Mouse (Mus musculus): Measurements from ENCODE around the gene Gmeb2. TPM values are rescaled to one million over a fixed set of nuclear protein-coding genes. Genes with fewer than 3 reads are reported as not detected.

Gmeb2 gene
- total and polyA plus RNA-seq, 3 experiments, result 11.6 to 20.7 (median 17.3) TPM

DNA sequence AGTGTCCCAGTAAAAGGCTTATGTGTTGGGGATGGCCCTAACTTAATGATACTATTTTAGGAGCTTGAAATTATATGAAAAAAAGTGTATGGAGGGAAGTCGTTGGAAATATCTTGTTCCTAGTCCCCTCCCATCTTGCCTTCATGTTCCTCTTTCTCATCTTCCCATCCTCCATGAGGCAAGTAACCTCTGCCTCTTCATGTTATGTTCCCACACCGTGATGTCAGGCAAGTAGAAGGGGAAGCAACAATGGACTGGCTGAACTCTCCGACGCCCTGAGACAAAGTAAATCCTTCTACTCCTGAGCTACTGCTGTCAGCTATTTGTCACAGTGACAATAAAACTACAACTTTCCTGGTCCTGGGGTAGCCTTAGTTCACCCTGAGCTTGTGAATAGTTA is 13.2 kb downstream of the Gmeb2 start:
- Histone ChIP-seq H3K9me3 (replicated peaks; ENCODE audit: low read length) (no peaks in the 10 kb centered on the region), H3K36me3 (replicated peaks in 1 of 2; ENCODE audit: control insufficient read depth in 1 of 2, insufficient read depth in 1 of 2, low read length in 1 of 2) (peaks cover 48 to 89% of the 10 kb centered on the region in 2 experiments), H3K9ac (ENCODE audit: insufficient read depth, low read depth) (no peak overlapping the region), H3K79me2 (replicated peaks; ENCODE audit: control insufficient read depth, extremely low read depth, insufficient read depth, poor library complexity, severe bottlenecking) (peaks cover 12% of the 10 kb centered on the region; the same call in 1 of the 2 replicates), H3K27me3 (replicated peaks) (no peaks in the 10 kb centered on the region), H3K4me1 (ENCODE audit: control insufficient read depth in 1 of 2, insufficient read depth in 2 of 2) (no peaks in the 10 kb centered on the region), H3K4me2 (ENCODE audit: insufficient read depth, low read depth, poor library complexity, severe bottlenecking) (no peak overlapping the region), H3K4me3 (replicated peaks in 1 of 3; ENCODE audit: low read depth in 2 of 3, low read length in 2 of 3, poor library complexity in 1 of 3) (no peak overlapping the region), H3K27ac (ENCODE audit: insufficient read depth, low read depth) (no peak overlapping the region)
- TF ChIP-seq ETS1 (conservative IDR thresholded peaks at IDR 0.05; ENCODE audit: low read depth, low read length), result no peak
- TF ChIP-seq PAX5 (IDR thresholded peaks at IDR 0.05; ENCODE audit: low read length), result no peak
- TF ChIP-seq NRF1 (IDR thresholded peaks at IDR 0.05; ENCODE audit: low read depth, low read length), result no peak
- no peak for TF ChIP-seq RCOR1 (conservative IDR thresholded peaks at IDR 0.05; ENCODE audit: low read depth, low read length)
- no peak for TF ChIP-seq ZNF384 (IDR thresholded peaks at IDR 0.05; ENCODE audit: low read depth, low read length)
- no peak for TF ChIP-seq UBTF (IDR thresholded peaks at IDR 0.05; ENCODE audit: low read depth, low read length)
- no peak for TF ChIP-seq SIN3A (IDR thresholded peaks at IDR 0.05; ENCODE audit: low read length)
- no peak for TF ChIP-seq ZKSCAN1 (IDR thresholded peaks at IDR 0.05; ENCODE audit: borderline replicate concordance, low read depth, low read length)
- in situ Hi-C loops (cut with MboI; ENCODE audit: low pct_ligation_motif_present, low pct_unique_long_range_greater_than_20kb, low sequenced_read_pairs) (no loop called here), dilution Hi-C loops (cut with MboI; ENCODE audit: extremely low pct_ligation_motif_present, extremely low pct_unique_long_range_greater_than_20kb, low sequenced_read_pairs) (no loop called here)
- no peak for DNase-seq (ENCODE audit: extremely low read depth)

DNA sequence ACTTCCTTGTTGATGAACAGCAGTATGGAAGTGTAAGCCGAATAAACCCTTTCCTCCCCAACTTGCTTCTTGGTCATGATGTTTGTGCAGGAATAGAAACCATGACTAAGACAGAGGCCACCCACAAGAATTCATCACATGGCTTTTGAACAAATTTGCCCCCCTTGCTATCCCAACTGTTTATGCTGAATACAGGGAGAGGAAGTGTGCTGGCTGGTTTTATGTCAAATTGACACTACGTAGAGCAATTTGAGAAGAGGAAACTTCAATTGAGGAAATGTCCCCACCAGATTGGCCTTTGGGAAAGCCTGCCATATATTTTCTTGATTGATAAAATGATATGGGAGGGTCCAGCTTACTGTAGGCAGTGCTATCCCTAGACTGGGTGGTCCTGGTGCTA is 14.0 kb downstream of the Gmeb2 start:
- TF ChIP-seq MXI1 (IDR thresholded peaks at IDR 0.05; ENCODE audit: low read depth, low read length), result no peak
- TF ChIP-seq MAFK (IDR thresholded peaks at IDR 0.05; ENCODE audit: insufficient replicate concordance, low read length), result no peak
- TF ChIP-seq ETS1 (conservative IDR thresholded peaks at IDR 0.05; ENCODE audit: low read depth, low read length), result no peak
- TF ChIP-seq IRF4 (IDR thresholded peaks at IDR 0.05; ENCODE audit: low read depth, low read length), result no peak
- Histone ChIP-seq H3K4me3 (replicated peaks in 1 of 3; ENCODE audit: low read depth in 2 of 3, low read length in 2 of 3, poor library complexity in 1 of 3) (no peak overlapping the region), H3K4me1 (ENCODE audit: control insufficient read depth in 1 of 2, insufficient read depth in 2 of 2) (no peaks in the 10 kb centered on the region), H3K36me3 (replicated peaks in 1 of 2; ENCODE audit: control insufficient read depth in 1 of 2, insufficient read depth in 1 of 2, low read length in 1 of 2) (peaks cover 46 to 89% of the 10 kb centered on the region in 2 experiments), H3K9ac (ENCODE audit: insufficient read depth, low read depth) (no peak overlapping the region), H3K79me2 (replicated peaks; ENCODE audit: control insufficient read depth, extremely low read depth, insufficient read depth, poor library complexity, severe bottlenecking) (peaks cover 10% of the 10 kb centered on the region; the same call in 1 of the 2 replicates), H3K27me3 (replicated peaks) (no peaks in the 10 kb centered on the region), H3K9me3 (replicated peaks; ENCODE audit: low read length) (no peaks in the 10 kb centered on the region), H3K4me2 (ENCODE audit: insufficient read depth, low read depth, poor library complexity, severe bottlenecking) (no peak overlapping the region), H3K27ac (ENCODE audit: insufficient read depth, low read depth) (no peak overlapping the region)
- in situ Hi-C loops (cut with MboI; ENCODE audit: low pct_ligation_motif_present, low pct_unique_long_range_greater_than_20kb, low sequenced_read_pairs), result no loop called here
- no peak for DNase-seq (ENCODE audit: extremely low read depth)
- dilution Hi-C loops (cut with MboI; ENCODE audit: extremely low pct_ligation_motif_present, extremely low pct_unique_long_range_greater_than_20kb, low sequenced_read_pairs), result no loop called here

DNA sequence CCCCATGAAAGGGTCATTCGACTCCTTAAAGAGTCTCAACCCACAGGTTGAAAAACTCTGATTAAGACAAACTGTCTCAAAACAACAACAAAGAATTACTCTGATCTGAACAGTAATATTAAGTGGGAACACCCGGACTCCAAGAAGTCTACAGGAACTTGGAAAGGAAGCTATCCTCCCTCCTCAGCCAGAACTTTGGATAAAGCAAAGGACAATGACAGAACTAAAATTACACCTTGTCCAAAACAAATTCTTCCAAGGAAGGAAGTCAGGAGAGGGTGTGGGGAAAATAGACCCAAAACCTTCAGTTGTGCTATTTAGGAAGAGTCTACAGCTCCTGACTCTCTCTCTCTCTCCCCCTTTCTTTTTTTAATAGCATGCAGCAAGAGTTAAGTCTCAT is 15.7 kb downstream of the Gmeb2 start:
- dilution Hi-C loops (cut with MboI; ENCODE audit: extremely low pct_ligation_motif_present, extremely low pct_unique_long_range_greater_than_20kb, low sequenced_read_pairs), result no loop called here

More for the DNA sequence above, 15.7 kb downstream of the Gmeb2 start:
- Histone ChIP-seq H3K36me3 (replicated peaks in 1 of 2; ENCODE audit: control insufficient read depth in 1 of 2, insufficient read depth in 1 of 2, low read length in 1 of 2) (peaks cover 34 to 88% of the 10 kb centered on the region in 2 experiments), H3K27ac (ENCODE audit: insufficient read depth, low read depth) (no peak overlapping the region), H3K27me3 (replicated peaks) (no peaks in the 10 kb centered on the region), H3K9ac (ENCODE audit: insufficient read depth, low read depth) (no peak overlapping the region), H3K4me2 (ENCODE audit: insufficient read depth, low read depth, poor library complexity, severe bottlenecking) (no peak overlapping the region), H3K4me1 (ENCODE audit: control insufficient read depth in 1 of 2, insufficient read depth in 2 of 2) (no peaks in the 10 kb centered on the region), H3K4me3 (replicated peaks in 1 of 3; ENCODE audit: low read depth in 2 of 3, low read length in 2 of 3, poor library complexity in 1 of 3) (no peak overlapping the region), H3K9me3 (replicated peaks; ENCODE audit: low read length) (no peaks in the 10 kb centered on the region), H3K79me2 (replicated peaks; ENCODE audit: control insufficient read depth, extremely low read depth, insufficient read depth, poor library complexity, severe bottlenecking) (peaks cover 2% of the 10 kb centered on the region; the same call in 1 of the 2 replicates)
- in situ Hi-C loops (cut with MboI; ENCODE audit: low pct_ligation_motif_present, low pct_unique_long_range_greater_than_20kb, low sequenced_read_pairs), result no loop called here
- TF ChIP-seq UBTF (IDR thresholded peaks at IDR 0.05; ENCODE audit: low read depth, low read length) (no peak), E2F4 (IDR thresholded peaks at IDR 0.05; ENCODE audit: insufficient replicate concordance, low read depth, low read length) (no peak), HCFC1 (IDR thresholded peaks at IDR 0.05; ENCODE audit: low read depth, low read length) (no peak), MYC (IDR thresholded peaks at IDR 0.05; ENCODE audit: low read depth, low read length) (no peak), SIN3A (IDR thresholded peaks at IDR 0.05; ENCODE audit: low read length) (no peak), PAX5 (IDR thresholded peaks at IDR 0.05; ENCODE audit: low read length) (no peak), POLR2A (IDR thresholded peaks at IDR 0.05; ENCODE audit: low read depth, low read length) (no peak), ETS1 (conservative IDR thresholded peaks at IDR 0.05; ENCODE audit: low read depth, low read length) (no peak), ZKSCAN1 (IDR thresholded peaks at IDR 0.05; ENCODE audit: borderline replicate concordance, low read depth, low read length) (no peak), MEF2A (IDR thresholded peaks at IDR 0.05; ENCODE audit: borderline replicate concordance, low read depth, low read length) (no peak), ELF1 (IDR thresholded peaks at IDR 0.05; ENCODE audit: low read depth, low read length) (no peak), SMC3 (IDR thresholded peaks at IDR 0.05; ENCODE audit: low read depth, low read length) (no peak), ZC3H11A (IDR thresholded peaks at IDR 0.05; ENCODE audit: low read depth, low read length) (no peak), USF2 (conservative IDR thresholded peaks at IDR 0.05; ENCODE audit: low read depth, low read length) (no peak), ZMIZ1 (IDR thresholded peaks at IDR 0.05; ENCODE audit: low read depth, low read length) (no peak), USF1 (IDR thresholded peaks at IDR 0.05; ENCODE audit: low read depth, low read length) (no peak), MAZ (IDR thresholded peaks at IDR 0.05; ENCODE audit: low read depth, low read length) (no peak), GABPA (IDR thresholded peaks at IDR 0.05; ENCODE audit: insufficient replicate concordance, low read depth, low read length) (no peak), TCF12 (IDR thresholded peaks at IDR 0.05; ENCODE audit: low read depth, low read length) (no peak)
- DNase-seq (ENCODE audit: extremely low read depth), result no peak
